Mouse (Mus musculus) heart, adult 8-10 months (tissue): Measurements from ENCODE around the gene Cyth1. TPM values are rescaled to one million over a fixed set of nuclear protein-coding genes. Genes with fewer than 3 reads are reported as not detected.

Source experiments
- DNase-seq: peaks from one replicate; pipeline ENCODE4 v3.0.0; 2022; ENCODE audit warnings: low spot score
- total RNA-seq, 4 experiments: library from RNA; stranded (reverse); gene quantifications; 2 replicates each; pipeline ENCODE4 v1.2.4; 2022

Cyth1 gene
- 10 to 100 TPM; 34.5 to 56.9 (median 50.9) TPM for total RNA-seq

- DNase-seq, result peak; percentile 100
These were observed at the start of gene Cyth1 for GRCm38 (mm10) chr11:118248150-118249011. Gene Cyth1, minus strand, starts transcription at chr11:118248592.

GRCm38 (mm10) chr11:118297967-118298366 is 49.6 kb upstream of the Cyth1 start:
- no peak for DNase-seq

- DNase-seq, result no peak
These were observed 46.6 kb upstream of the Cyth1 start for GRCm38 (mm10) chr11:118295026-118295425.

- DNase-seq, result no peak
These were observed 44.3 kb upstream of the Cyth1 start for GRCm38 (mm10) chr11:118292671-118293070.

- peak; percentile 100 for DNase-seq
These were observed 41.9 kb upstream of the Cyth1 start, which contains the start of gene Usp36 for GRCm38 (mm10) chr11:118289999-118290889. Gene Usp36, minus strand, starts transcription at chr11:118290244.

GRCm38 (mm10) chr11:118289562-118289961 is 41.2 kb upstream of the Cyth1 start:
- DNase-seq, result no peak

- no peak for DNase-seq
These were observed 40.7 kb upstream of the Cyth1 start for GRCm38 (mm10) chr11:118289037-118289511.

- DNase-seq, result no peak
These were observed 39.2 kb upstream of the Cyth1 start for GRCm38 (mm10) chr11:118287573-118287972.

- DNase-seq, result no peak
These were observed 38.0 kb upstream of the Cyth1 start for GRCm38 (mm10) chr11:118286434-118286833.

GRCm38 (mm10) chr11:118285791-118286190 is 37.4 kb upstream of the Cyth1 start:
- DNase-seq, result no peak

GRCm38 (mm10) chr11:118280218-118280617 is 31.8 kb upstream of the Cyth1 start:
- no peak for DNase-seq

- DNase-seq, result peak; percentile 22
These were observed 27.9 kb upstream of the Cyth1 start for GRCm38 (mm10) chr11:118276328-118276727.

- no peak for DNase-seq
These were observed 26.7 kb upstream of the Cyth1 start for GRCm38 (mm10) chr11:118275092-118275491.

- no peak for DNase-seq
These were observed 21.4 kb upstream of the Cyth1 start for GRCm38 (mm10) chr11:118269827-118270226.

GRCm38 (mm10) chr11:118266666-118267046 is 18.3 kb upstream of the Cyth1 start:
- no peak for DNase-seq

- DNase-seq, result no peak
These were observed 17.8 kb upstream of the Cyth1 start for GRCm38 (mm10) chr11:118266044-118266665.

GRCm38 (mm10) chr11:118265621-118266020 is 17.2 kb upstream of the Cyth1 start:
- peak; percentile 21 for DNase-seq

- DNase-seq, result no peak
These were observed 14.8 kb upstream of the Cyth1 start for GRCm38 (mm10) chr11:118263146-118263545.

- no peak for DNase-seq
These were observed 11.7 kb upstream of the Cyth1 start for GRCm38 (mm10) chr11:118260081-118260480.

- DNase-seq, result no peak
These were observed 11.2 kb upstream of the Cyth1 start for GRCm38 (mm10) chr11:118259580-118259979.

GRCm38 (mm10) chr11:118256371-118256770 is 8.0 kb upstream of the Cyth1 start:
- no peak for DNase-seq
